Mouse (Mus musculus): ENCODE results near the gene Ythdf2.

The Ythdf2 gene

DNA sequence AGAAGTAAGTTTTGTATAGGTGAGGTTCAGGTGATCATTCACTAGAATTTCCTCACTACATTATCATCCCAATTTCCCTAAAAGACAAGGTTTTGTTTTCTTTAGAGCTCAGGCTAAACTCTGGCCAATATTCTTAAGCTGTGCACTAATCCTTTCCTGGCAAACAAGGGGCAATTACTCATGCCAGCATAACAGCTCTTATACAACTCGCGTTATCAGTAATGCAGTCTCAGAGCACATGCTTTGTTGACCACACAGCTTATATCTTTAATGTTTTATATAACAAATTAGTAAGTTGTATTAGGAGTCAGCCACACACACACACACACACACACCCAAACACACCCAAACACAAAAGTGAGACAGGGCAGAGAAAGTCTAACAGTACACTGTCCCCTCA is 1.8 kb downstream of the Ythdf2 start:
- in situ Hi-C loops (cut with MseI, MboI), result no loop called here

DNA sequence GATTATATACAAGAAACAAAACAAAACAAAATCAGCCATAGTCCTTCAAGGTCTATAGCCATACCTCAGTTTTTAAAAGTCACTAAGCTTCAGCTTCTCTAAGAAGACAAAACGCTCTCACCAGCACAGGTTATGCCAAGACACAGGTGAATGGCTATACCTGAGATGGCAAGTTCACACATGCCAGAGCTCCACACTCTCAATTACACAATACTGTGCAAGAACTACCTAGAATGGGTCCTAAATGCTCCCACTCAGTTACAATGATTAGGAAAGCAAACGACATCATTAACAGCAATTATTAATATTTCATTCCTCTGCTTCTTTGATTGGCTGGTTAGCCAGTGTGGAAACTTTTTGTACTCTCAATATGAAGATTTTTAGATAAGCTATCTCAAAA is 2.8 kb downstream of the Ythdf2 start:
- in situ Hi-C loops (cut with MseI, MboI), result no loop called here

DNA sequence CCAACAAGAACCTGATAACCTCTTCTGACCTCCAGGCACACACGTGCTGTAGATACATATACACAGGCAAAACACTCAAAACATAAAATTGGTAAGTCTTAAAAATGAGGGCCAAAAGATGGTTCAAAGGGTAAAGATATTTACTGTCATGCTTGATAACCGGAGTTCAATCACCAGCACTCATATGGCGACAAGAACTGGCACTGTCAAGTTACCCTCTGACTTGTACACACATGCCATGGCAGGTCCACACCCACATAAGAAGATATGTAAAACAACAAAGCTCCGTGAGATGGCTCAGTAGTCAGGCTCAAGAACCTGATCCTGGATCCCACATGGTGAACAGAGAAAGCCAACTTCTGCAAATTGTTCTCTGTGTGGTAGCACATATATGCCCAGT is 4.8 kb downstream of the Ythdf2 start:
- in situ Hi-C loops (cut with MseI, MboI), result no loop called here

DNA sequence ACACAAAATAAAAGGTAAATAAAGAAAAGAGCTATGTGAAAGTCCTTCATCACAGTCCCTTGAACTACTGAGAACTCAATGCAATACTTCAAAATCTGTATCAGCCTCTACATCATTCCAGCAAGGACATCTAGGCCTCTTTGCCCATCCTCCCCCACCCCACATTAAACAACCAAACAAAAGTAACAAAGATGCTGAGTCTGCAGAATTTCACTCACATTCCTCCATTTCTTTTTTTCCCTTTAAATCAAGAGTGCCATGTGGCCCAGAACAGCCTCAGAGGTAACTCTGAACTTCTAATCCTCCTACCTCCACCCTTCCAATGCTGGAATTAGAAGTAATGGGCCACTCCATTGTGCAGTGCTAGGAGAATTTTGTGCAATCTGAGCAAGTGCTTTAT is 13.3 kb downstream of the Ythdf2 start:
- in situ Hi-C loops (cut with MseI, MboI), result no loop called here

DNA sequence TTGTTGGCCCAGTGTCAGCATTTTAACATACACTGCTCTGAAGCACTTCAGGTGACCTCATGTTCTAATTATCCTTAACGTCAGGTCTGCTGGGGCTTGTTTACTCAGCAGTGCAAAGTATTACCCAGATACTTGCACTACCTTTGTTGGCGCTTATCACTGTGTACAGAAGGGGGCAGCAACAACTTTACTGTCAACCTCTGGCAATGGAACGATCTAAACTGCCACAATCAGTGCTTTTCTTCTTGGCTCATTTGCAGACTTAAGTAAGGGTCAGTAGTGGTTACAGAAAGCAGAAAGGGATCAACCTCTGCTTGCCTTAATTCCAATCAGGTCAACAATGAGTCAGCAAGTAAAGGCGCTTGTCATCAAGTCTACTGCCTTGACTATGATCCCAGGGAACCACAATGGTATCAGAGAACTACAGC is 13.8 kb downstream of the Ythdf2 start:
- in situ Hi-C loops (cut with MseI, MboI), result no loop called here

DNA sequence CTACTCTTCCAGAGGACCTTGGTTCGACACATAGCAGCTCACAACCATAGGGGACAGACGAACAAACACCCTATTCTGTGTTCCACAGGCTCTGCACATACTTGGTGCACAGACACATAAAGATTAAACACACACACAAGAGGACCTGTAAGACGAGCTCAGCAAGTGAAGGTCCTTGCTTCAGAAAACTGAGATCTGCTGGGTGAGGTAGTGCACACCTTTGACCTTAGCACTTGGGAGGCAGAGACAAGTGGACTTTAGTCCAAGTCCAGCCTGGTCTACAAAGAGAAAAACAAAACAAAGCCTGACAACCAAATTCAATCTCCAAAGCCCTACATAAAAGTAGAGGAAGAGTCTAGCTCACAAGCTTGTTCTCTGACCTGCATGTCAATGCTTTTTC is 17.1 kb downstream of the Ythdf2 start:
- in situ Hi-C loops (cut with MseI, MboI), result no loop called here

DNA sequence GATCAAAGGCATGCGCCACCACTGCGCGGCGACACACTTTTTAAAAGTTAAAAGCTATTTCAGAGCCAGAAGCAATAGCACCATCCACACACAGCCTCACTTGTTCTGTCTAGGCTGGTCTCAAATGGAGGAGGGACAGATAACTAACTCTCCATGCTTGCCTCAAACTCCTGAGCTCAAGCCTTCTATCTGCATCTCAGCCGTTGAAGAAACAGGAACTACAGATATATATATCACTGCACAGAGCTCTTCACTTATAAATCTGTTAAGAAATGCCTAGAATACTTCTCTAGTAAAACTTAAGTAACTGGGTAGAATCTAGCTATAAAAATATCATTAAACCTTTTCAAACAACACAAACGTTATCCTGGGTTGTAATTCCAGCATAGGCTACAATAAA is 17.7 kb downstream of the Ythdf2 start:
- in situ Hi-C loops (cut with MseI, MboI), result no loop called here

DNA sequence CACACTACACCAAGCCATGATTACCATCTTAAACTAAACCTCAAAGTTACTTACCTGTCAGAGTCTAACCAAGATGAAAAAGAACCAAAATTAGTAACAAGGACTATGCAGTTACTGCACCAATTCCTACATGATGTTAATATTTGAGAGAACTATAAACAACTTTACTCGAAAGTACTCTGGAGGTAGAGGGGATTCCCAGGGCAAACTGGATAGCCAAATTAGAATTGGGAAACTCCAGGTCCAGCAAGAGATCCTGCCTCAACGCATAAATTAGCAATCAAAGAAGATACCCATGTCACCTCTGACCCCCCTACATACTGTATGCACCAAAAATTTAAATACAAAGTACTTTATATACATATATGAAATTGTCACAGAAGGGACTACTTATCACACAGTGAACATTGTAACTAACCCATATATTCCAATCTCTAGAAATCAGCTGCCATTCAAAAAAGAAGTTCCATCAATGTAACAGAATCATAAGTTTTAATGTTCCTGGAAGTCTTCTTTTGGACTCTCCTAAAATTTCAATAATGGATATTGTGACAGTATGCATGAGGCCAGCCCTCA is 24.2 kb downstream of the Ythdf2 start:
- in situ Hi-C loops (cut with MseI, MboI), result no loop called here

DNA sequence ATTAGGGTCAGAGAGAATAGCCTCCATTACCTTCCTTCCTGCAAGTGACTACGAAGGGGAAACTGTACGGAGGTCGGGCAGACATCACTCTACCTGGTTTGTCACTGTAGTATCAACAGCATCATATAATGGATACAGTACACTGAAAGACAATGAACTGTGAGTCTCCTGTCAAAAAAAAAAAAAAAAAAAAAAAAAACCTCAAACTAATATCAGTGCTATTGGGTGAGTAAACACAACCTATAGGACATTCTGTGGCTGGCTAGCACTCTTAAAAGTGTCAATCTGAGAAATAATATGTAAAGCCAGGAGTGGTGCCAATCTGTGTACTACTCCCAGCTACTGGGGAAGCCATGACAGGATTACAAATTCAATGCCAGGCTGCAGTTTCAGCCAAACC is 28.9 kb downstream of the Ythdf2 start:
- in situ Hi-C loops (cut with MseI, MboI), result no loop called here

DNA sequence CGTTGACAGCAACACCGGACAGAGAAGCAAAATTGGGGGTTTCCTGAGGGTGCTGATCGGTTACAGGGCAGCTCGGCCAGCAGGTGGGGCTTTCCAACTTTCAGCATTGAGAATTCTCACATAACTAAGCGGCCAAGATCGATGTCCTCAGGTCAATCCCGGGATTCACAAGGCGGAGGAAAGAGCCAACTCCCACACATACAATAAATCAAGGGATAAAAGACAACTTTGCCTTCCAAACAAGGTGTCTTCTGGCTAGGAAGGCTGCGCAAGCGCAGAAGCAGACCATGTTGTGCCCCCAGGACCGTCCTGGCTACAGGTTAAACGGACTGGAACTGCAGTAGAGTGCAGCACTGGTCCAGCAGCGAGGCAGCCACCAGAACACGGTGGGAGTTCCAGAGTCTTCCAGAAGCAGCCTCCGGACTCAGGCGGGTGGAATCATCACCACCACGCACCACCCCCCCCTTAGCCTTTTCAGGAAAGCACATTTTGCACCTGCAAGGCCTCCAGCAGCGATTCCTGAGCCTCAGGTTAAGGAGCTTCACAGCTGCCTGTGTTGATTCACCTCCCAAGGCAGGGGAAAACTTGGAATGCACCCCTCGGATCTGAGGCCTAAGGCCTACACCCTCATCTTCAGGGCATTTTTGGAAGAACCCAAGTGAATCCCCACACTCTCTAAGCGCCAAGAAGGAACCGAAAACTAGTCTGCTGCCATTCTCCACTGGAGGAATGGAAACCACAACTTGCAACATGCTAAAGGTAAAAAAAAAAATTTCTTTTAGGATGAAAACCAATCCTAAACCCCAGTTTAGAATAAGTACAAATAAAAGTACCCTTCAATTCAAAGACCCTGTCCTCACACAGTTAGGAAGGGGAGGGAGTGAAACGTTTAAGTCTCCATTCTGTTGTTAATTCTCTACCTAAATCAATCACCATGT is 30.1 kb downstream of the Ythdf2 start:
- in situ Hi-C loops (cut with MseI, MboI), result no loop called here

DNA sequence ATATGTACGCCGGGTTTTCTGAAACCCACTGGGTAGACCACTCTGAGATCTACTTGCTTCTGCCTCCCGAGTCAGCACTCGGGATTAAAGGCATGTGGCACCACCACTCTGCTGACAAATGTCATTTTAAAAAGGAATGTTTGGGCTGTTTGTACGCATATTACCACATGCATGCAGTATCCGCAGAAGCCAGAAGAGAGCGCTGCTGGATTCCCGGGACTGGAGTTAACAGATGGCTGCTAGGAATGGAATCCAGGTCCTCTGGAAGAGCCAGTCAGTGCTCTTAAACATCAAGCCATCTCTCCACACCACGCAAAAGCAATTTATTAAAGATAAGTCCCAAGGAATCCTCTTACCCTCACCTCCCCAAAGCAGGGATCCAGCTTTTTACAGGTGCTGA is 31.4 kb downstream of the Ythdf2 start:
- in situ Hi-C loops (cut with MseI, MboI), result no loop called here

DNA sequence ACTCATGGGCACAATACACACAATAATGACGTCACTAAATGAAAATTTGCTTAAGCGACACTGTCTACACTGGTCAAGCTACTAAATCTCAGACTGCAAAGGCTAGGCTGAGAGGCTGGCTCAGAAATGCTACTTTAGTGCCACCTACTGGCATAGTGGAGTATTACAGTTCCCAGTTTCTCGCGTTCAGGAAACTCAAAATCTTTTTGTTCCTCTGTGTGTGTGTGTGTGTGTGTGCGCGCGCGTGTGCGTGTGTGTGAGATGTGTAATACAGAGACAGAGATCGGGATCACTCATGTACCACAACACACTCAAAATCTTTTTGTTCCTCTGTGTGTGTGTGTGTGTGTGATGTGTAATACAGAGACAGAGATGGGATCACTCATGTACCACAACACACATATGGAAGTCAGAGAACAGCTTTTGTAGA is 33.5 kb downstream of the Ythdf2 start:
- in situ Hi-C loops (cut with MseI, MboI), result loop anchor here (5.0 to 10.0 kb wide), 2 partner anchors 76 to 94 kb away; no protein-coding TSS in a partner anchor

DNA sequence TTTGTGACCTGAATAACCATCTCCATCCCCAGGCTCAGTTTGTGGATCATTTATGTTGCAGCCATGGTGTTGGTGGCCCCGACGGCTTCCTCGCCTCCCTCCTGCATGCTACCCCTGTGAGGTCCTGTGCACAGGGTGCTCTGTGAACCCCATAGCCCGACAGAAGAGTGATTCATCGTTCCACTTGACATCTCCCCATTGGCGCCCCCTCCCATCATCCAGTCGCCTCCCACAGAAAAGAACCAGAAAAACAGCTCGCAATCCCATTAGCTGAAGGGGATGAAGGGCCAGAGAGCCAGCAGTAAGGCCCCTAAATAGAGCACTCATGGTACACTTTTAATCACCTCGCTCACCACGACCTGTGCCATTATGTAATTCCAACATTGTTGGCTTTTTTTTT is 35.6 kb downstream of the Ythdf2 start:
- in situ Hi-C loops (cut with MseI, MboI), result loop anchor here (5.0 to 10.0 kb wide), 2 partner anchors 74 to 92 kb away; no protein-coding TSS in a partner anchor

DNA sequence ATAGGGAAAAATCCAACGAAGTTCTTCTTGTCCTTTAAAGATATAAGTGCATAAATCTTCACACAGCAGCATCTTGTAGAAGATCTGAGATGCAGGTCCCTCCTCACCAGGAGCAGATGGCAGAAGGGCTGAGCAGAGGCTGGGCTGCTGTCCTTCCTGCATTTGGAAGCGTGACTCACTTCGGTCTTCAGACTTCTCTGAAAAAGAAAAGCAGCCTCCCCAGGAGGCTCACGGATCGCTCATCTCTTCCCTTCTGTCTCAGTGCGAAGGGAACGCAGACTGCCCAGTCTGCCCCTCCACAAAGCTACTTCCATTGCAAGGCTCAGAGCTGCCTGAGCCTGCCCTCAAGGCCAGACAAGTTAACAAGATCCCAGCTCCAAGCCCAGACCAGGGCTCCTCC is 41.2 kb downstream of the Ythdf2 start:
- in situ Hi-C loops (cut with MseI, MboI), result loop anchor here in 1 of 2 experiments (10.0 kb wide), 1 partner anchor 86 kb away; no protein-coding TSS in a partner anchor

DNA sequence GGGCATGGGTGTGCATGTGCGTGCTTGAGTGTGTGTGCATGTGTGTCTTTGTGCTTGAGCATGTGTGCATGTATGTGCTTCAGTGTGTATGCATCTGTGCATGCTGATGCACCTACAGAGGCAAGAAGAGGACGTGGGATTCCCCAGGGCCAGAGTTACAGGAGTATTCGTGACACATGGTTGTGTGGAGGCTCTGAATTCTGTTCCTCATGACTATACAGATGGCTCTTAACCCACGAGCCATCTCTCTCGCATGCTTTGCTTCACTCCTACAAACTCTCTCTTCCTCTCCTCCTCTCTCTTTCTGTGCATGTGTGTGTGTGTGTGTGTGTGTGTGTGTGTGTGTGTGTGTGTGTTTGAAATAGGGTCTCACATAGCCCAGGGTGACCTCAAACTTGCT is 42.3 kb downstream of the Ythdf2 start:
- in situ Hi-C loops (cut with MseI, MboI), result loop anchor here in 1 of 2 experiments (10.0 kb wide), 1 partner anchor 85 kb away; no protein-coding TSS in a partner anchor

DNA sequence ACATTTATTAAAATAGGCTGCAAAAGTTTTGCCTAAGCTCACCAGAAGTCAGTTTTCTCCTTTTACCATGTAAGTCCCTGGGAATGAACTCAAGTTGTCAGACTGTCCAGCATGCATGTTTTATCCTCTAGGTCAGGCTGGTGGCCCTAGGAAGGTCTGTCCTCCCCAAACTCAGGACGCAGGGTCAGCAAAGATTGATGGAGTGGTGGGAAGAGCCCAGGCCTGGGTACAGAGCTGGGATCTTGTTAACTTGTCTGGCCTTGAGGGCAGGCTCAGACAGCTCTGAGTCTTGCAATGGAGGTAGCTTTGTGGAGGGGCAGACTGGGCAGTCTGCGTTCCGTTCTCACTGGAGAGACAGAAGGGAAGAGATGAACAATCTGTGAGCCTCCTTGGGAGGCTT is 42.8 kb downstream of the Ythdf2 start:
- in situ Hi-C loops (cut with MseI, MboI), result no loop called here

DNA sequence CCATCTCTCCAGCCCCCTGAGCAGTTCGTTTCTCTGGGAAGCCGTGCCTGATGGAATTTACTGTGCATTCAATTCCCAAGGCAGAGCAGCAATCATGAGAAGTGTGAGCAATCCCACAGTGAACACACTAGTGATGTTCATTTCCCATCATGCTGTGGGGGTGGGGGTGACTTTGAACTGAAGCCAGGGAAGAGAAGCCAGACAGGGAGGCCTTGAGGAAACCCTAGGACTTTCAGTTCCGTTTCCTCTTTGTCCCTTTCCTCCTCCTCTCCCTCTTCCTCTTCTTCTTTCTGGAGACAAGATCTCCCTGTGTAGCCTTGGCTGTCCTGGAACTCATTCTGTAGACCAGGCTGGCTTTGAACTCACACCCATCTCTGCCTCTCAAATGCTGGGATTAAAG is 44.7 kb downstream of the Ythdf2 start:
- in situ Hi-C loops (cut with MseI, MboI), result no loop called here

DNA sequence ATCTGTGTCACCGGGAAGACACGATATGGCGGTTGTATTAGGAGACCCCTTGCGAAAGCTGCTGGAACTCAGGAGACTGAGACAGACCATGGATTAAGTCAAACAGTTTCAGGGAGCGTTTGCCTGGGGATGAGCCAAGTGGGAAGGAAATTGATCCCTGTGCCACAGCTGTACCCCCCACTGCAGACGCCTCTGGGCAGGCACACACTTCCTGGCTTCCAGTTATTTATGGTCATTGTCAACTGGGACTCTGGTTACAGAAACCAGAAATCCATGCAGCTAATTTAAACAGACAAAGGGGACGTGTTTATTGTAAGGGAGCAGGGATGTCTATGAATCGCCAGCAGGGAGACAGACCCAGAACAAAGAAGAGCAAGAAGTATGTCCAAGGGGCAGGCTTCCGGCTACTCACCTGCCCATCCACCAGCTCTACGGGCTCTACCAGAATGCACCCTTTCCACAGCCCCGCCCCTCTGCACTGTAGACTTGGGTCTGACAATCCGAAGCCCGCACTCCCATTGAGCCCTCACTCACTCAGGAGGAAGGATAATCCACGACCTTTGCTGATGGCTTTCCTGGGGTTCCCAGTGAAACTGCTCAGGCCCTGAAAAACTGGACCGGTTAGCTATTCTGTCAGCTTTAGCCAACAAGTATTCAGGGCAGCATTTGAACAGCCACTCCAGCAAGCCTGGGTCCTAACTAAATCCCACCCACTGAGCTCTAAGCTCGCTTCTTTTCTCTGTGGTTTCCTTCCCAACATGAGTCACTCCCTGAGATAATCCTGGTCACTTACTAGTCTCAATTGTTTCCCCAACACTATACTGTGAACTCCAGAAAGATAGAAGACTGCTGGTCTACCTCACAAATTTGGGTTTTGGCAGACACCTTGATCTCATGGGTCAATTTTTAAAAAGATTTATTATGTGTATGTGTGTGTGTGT is 45.5 kb downstream of the Ythdf2 start:
- in situ Hi-C loops (cut with MseI, MboI), result no loop called here

DNA sequence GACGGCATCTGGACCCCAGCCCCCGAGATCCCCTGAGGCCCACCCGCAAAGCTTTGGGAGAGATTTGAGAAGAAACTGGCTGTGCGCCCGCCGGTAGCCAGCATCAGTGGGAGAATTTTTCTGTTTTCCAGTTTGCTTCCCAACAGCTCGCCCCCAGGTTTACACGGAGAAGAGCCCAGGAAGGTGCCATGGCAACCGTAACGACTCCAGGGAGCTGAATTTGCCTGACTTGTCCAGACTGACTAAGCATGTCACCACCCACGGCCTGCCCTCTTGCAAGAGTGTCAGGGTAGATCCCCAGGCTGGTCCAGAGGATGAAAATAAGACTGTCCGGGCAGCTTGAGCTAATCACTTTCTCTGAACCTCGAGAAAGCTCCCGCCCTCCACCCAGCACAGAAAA is 46.4 kb downstream of the Ythdf2 start:
- in situ Hi-C loops (cut with MseI, MboI), result no loop called here

DNA sequence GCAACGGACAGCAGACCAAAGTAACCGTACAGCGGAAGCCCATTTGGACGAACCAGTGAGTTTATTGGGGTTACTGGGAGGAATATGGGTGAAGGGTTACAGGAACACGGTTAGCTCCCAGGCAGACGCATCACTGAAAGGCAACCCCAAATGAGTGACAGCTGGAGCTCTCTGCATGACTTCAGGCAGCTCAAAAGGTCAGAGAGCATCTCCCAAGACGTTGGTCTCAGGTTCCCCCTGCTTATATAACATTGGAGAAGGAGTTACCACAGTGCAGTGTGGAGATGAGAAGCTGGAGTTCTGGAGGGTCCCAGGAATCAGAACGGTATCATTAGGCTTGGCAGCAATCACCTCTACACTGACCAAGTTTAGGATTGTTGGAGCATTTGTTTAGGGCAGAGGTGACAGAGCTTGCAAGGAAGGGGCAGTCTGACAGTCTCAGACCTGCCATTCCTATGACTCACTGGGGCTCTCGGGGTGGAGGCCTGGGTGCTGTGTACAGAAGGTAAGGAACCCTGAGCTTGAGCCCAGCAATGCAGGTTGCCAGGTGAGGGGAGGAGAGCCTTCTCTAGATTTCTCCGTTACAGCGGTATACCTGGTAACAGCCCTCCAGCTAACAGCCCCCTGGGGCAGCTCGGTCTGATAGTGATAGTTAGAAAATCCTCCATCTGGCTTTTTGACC is 55.0 kb downstream of the Ythdf2 start:
- in situ Hi-C loops (cut with MseI, MboI), result no loop called here
